Mouse (Mus musculus): ENCODE data around the gene Smgc.
A peak's percentile ranks its signal among the peaks of the same experiment; 100 is the strongest.
"Not testable (repeated sequence)": the region's sequence is repeated elsewhere in the genome, so short reads cannot be mapped to it uniquely, and the experiment has no call there.

Gene Smgc

GRCm38 (mm10) chr15:91837965-91838364 is at the start of gene Smgc:
Gene Smgc, plus strand, starts transcription at chr15:91838265.
- no peak for DNase-seq (ENCODE audit: low read depth, low spot score)

- no peak for DNase-seq (ENCODE audit: low read depth, low spot score)
These were observed 49.7 kb upstream of the Smgc start for GRCm38 (mm10) chr15:91788338-91788737.

GRCm38 (mm10) chr15:91806463-91806862 is 31.6 kb upstream of the Smgc start:
- no peak for DNase-seq (ENCODE audit: low read depth, low spot score)

GRCm38 (mm10) chr15:91835319-91835718 is 2.7 kb upstream of the Smgc start:
- no peak for DNase-seq (ENCODE audit: low read depth, low spot score)

- not testable (repeated sequence) for DNase-seq (ENCODE audit: low read depth, low spot score)
These were observed 26.1 kb downstream of the Smgc start for GRCm38 (mm10) chr15:91864130-91864529.

- DNase-seq (ENCODE audit: low read depth, low spot score) = peak; percentile 23
These were observed 62.2 kb downstream of the Smgc start for GRCm38 (mm10) chr15:91900245-91900644.

- DNase-seq (ENCODE audit: low read depth, low spot score) = not testable (repeated sequence)
These were observed 69.0 kb downstream of the Smgc start for GRCm38 (mm10) chr15:91907046-91907445.

All from mesoderm, embryonic 11.5 days (tissue).